Mouse (Mus musculus): Measurements from ENCODE around the gene Lect2.

The Lect2 gene

GRCm38 (mm10) chr13:56555957-56556356 lies 7.7 kb upstream of the Lect2 start:
- DNase-seq, result no peak

GRCm38 (mm10) chr13:56554409-56554808 lies 6.1 kb upstream of the Lect2 start:
- DNase-seq, result peak in 1 of 2 experiments; percentile 14

DNA sequence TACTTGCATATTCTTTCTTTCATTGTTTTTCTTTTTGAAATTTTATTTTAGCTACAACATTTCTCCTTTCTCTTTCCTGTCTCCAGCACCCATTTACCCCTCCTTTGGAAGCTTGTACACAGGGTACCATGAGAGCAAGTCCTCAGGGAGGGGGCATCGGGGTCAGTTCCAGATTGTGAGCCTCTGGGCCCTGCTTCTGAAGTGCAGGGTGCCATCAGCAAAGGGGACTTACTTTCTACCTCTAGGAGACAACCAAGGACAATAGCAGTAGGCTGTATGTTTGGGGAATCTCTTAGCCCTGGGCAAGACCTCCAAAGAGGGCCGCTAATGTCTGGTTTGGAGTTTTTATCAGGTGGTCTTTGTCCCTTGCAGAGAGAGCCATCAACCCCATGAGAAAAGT lies 5.6 kb upstream of the Lect2 start:
- DNase-seq, result no peak

DNA sequence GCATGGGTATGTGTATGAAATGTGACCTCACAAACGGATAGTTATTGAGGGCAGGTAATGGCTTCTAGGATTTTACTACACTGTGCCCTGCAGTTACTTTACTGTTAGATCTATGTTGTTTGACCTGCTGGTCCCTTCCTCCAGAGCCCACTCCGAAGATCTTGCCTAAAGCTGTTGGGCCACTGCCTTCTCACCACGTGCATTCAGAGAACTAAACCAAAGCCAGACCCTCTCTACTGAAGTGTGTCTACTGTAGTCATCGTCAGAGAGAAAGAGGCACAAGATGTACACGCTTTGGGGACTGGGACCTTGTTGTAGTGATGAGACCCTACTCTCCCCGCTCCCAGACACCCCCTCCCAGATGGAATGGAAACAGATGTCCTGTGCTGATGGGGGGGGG lies 3.4 kb upstream of the Lect2 start:
- no peak for DNase-seq

GRCm38 (mm10) chr13:56550574-56550973 lies 2.3 kb upstream of the Lect2 start:
- no peak for DNase-seq

GRCm38 (mm10) chr13:56549364-56549763 lies 1.1 kb upstream of the Lect2 start:
- no peak for DNase-seq

DNA sequence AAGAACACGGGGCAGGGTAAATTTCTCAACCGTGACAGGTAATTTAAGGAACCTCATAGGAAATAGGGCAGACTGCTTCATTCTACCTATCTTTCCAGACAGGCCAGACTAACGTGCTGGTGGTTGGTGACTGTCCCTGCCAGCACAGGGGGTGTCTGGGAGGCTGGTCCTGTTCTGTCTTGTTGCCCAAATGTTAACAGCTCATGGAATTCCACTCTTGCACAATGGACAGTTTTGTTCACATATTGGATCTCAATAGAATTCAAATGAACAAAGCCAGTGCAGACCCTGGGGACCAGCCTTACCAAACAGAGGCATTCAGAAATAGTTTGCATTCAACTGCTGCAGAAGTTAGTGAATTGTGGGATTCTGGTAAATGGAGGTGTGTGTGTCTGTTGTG lies 3.3 kb downstream of the Lect2 start:
- no peak for DNase-seq

DNA sequence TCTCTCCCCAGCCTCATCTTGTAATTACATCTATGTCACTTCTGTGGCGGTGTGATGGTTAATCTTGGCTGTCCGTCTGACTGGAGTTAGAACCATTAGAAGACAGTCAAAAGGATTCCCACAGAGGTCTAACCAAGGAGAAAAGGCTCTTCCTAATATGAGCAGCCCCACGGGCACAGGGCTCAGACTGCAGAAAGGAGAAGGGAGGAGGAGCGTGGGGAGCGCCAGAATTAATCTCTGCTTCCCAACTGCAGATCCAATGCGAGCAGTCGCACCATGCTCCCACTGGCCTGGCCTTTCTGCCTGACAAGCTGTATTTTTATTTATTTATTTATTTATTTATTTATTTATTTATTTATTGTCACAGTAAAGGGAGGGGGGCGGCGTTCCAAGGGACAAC lies 4.5 kb downstream of the Lect2 start:
- no peak for DNase-seq

GRCm38 (mm10) chr13:56539846-56540245 lies 8.5 kb downstream of the Lect2 start:
- peak in 1 of 2 experiments; percentile 30 for DNase-seq

DNA sequence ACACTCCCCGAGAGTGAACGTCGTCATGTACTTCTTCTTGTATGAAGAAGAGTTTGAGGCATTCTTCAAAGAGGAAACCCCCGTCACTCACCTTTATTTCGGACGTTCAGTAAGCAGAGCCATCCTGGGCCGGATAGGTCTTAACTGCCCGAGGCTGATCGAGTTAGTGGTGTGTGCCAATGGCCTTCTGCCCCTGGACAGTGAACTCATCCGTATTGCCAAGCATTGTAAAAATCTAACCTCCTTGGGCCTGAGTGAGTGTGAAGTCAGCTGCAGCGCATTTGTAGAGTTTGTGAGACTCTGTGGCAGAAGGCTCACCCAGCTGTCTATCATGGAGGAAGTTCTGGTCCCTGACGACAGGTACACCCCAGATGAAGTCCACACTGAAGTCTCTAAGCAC lies 11.3 kb downstream of the Lect2 start:
- DNase-seq, result no peak

- DNase-seq, result no peak
Measured at GRCm38 (mm10) chr13:56535570-56535969, 12.7 kb downstream of the Lect2 start.

DNA sequence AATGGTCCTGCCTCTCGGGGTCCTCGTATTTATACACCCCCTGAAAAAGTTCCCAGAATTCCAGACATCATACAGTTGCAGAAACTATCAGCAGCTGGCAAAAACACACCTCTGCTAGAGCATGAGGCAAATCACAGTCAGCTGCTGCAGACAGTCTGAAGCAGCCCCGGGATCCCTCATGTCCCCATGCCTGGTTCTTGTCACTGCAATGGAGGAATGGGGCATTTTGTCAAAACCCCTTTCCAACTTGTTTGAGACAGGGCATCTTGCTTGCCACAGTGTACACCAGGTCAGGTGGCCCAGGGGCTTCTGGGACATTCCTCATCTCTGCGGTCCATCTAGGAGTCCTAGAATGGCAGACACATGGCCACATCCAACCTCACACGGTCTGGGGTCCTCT lies 13.4 kb downstream of the Lect2 start:
- no peak for DNase-seq

DNA sequence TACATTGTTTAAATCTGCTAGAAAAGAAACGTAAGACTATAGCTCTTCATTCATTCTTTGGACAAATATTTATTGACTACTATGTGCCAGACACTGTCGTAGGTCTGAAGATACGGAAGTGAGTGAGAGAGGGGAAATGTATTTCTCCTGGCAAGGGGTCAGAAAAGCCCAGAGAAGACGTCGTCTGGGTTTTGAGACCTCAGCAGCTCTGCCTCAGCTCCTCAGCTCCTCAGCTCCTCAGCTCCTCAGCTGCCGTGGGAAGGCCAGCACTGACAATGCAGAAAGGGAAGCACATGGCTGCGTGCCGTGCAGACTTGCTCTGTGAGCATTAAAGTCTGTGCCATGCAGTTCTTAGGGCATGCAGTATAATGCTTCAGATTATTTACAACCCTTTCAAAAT lies 18.6 kb downstream of the Lect2 start:
- DNase-seq, result no peak

GRCm38 (mm10) chr13:56529031-56529430 lies 19.3 kb downstream of the Lect2 start:
- DNase-seq, result no peak

- no peak for DNase-seq
Measured at GRCm38 (mm10) chr13:56528281-56528680, 20.0 kb downstream of the Lect2 start.

- no peak for DNase-seq
Measured at GRCm38 (mm10) chr13:56527846-56528245, 20.5 kb downstream of the Lect2 start.

DNA sequence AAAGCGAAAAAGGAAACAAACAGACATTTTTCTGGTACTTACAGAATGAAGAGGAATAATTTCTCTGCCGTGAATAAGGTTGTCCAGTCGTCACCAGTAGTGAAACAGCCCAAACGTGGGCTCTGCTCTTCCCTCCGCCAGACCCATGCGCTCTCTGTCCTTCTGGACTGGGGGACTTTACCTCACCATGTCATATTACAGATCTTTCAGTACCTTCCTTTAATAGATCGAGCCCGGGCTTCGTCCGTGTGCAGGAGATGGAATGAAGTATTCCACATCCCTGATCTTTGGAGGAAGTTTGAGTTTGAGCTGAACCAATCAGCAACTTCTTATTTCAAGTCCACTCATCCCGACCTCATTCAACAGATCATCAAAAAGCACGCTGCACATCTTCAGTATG lies 21.4 kb downstream of the Lect2 start:
- no peak for DNase-seq

- no peak for DNase-seq
Measured at GRCm38 (mm10) chr13:56522821-56523167, 25.5 kb downstream of the Lect2 start.

- peak; percentile 93 to 97 for DNase-seq
Measured at GRCm38 (mm10) chr13:56522081-56522820, 26.1 kb downstream of the Lect2 start, which contains the start of gene Fbxl21. TSS of gene Fbxl21 (plus strand) at chr13:56522472.

DNA sequence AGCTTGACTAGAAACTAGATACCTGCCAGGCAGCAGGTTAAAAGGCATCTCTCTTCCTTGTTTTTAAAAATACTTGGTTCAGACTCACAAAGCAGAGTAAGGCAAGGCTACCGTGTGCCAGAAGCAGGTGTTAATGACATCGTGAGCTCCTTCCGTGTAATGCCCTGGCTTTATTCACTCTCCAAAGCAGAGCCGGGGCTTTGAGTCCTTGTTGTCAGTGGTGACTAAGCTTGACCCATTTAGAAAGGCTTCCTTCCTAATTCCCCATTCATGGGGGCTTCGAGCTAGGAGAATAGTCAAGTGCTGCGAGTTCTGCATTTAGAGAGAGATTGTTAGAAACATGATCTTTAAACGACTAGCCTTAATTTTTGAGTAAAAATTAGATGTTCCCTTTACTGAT lies 31.5 kb downstream of the Lect2 start:
- DNase-seq, result no peak

DNA sequence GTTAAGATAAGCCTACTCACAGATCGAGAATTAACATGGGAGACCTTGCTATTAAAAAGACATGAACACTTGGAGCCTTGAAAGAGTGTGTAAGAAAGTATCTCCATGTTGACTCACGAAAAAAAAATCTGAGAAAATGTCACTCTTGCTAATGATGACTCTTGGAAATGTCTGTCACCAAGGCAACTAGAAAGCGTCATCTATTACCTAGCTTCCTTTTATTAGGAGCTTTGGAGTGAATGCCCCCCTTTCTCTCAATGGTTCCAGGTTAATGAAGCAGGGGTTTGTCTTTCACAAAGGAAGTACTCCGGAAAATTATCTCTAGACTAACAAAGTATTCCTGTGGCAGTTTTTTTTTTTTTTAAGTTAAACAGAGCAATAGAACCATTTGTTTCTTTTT lies 32.0 kb downstream of the Lect2 start:
- DNase-seq, result no peak

GRCm38 (mm10) chr13:56513595-56513994 lies 34.7 kb downstream of the Lect2 start:
- no peak for DNase-seq

GRCm38 (mm10) chr13:56509796-56510195 lies 38.5 kb downstream of the Lect2 start:
- DNase-seq, result no peak

DNA sequence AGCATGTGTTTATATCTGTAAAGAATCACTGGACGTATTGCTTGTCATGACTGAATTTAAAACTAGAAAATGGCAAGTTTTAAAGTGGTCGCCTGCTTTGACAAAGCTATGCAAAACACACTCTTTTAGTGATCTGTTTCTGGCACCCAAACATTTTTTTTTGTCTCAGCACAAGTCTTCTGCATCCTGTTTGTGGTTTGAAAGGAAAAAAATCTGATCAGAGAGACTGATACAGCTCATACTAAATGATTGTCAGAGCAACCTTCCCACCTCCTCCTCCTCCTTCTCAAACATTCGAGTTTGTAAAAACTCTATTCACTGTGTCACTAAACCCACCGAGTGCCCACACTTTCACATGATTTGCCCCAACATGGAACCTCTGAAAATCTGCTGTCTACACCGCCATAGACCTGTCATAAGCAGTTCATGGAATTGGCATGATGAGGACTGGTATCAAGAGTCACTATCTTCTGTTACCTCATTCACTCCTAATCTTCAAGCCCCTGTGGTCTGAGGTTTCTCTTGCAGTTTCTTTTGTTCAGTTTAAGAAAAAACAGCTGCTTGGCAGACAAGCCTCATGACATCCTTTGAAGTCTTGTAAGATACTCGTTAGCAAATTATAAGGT lies 41.3 kb downstream of the Lect2 start:
- DNase-seq, result no peak

Measured in spleen, adult 18-20 months (tissue).